Mouse (Mus musculus) lung, embryonic 16.5 days (tissue): ENCODE results near the gene Atf2. TPM values are rescaled to one million over a fixed set of nuclear protein-coding genes. Genes with fewer than 3 reads are reported as not detected.
A peak's percentile ranks its signal among the peaks of the same experiment; 100 is the strongest.
"Not testable (repeated sequence)": the region's sequence is repeated elsewhere in the genome, so short reads cannot be mapped to it uniquely, and the experiment has no call there.

Experiments used
- ATAC-seq: fragments of 200-750 bp; cut with Nextera tagmentation; 2 replicates; pipeline ENCODE4 v1.8.0; 2017; ENCODE audit warnings: low read depth, mild to moderate bottlenecking, moderate library complexity
- H3K27ac ChIP-seq: fragments of 300-500 bp; sonication (generic); 2 replicates; pipeline ENCODE4 v1.5.1; 2014; ENCODE audit warnings: mild to moderate bottlenecking, control low read depth, low read length
- H3K27me3 ChIP-seq: fragments of 300-500 bp; sonication (generic); 2 replicates; pipeline ENCODE4 v1.6.1; 2014; ENCODE audit warnings: low read depth, low read length, mixed read lengths; ENCODE audit not compliant: control insufficient read depth, insufficient read depth
- H3K36me3 ChIP-seq: fragments of 300-500 bp; sonication (generic); 2 replicates; pipeline ENCODE4 v1.6.1; 2014; ENCODE audit warnings: low read length; ENCODE audit not compliant: control insufficient read depth, insufficient read depth
- H3K4me1 ChIP-seq: fragments of 300-500 bp; sonication (generic); replicated peaks from 2 replicates; pipeline ENCODE4 v1.6.1; 2014; ENCODE audit warnings: low read length, mixed read lengths; ENCODE audit not compliant: control insufficient read depth, insufficient read depth
- H3K4me2 ChIP-seq: fragments of 300-500 bp; sonication (generic); 2 replicates; pipeline ENCODE4 v1.6.1; 2014; ENCODE audit warnings: low read depth, low read length, control low read depth
- H3K4me3 ChIP-seq: fragments of 300-500 bp; sonication (generic); 2 replicates; pipeline ENCODE4 v1.5.1; 2014; ENCODE audit warnings: mild to moderate bottlenecking, low read length, control low read depth
- H3K9ac ChIP-seq: fragments of 300-500 bp; sonication (generic); 2 replicates; pipeline ENCODE4 v1.6.1; 2014; ENCODE audit warnings: low read length, control low read depth
- H3K9me3 ChIP-seq: fragments of 300-500 bp; sonication (generic); 2 replicates; pipeline ENCODE4 v1.6.1; 2016; ENCODE audit warnings: low read length; ENCODE audit not compliant: control insufficient read depth
- WGBS: fragments of 180-500 bp; shearing (Covaris S2); extraction: QIAGEN DNeasy Blood & Tissue Kit; methylation state at CpG from one replicate; pipeline ENCODE4 v1.1.7; 2014; 5-methylcytosine and 5-hydroxymethylcytosine counted together
- polyA plus RNA-seq: library from polyadenylated mRNA; unstranded; fragments of >200 nt; fragmentation: Nextera tagmentation; extraction: Ambion mirVana; gene quantifications from 2 replicates; pipeline ENCODE4 v1.2.1, GENCODE M21; 2015

Gene Atf2
- polyA plus RNA-seq, 1 experiment from 2014 or later = 64.0 TPM

DNA sequence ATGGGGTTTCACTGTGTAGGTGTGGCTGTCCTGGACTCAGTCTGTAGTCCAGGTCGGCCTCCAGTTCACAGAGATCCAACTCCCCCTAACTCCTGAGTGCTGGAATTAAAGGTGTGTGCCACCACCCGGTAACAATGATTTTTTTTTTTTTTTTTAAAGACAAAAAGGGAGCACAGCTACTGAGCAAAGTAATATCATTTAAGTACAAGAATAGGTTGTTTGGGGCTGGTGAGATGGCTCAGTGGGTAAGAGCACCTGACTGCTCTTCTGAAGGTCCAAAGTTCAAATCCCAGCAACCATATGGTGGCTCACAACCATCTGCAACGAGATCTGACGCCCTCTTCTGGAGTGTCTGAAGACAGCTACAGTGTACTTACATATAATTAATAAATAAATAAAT is 4.5 kb upstream of the Atf2 start:
- not testable (repeated sequence) for H3K4me2 ChIP-seq, H3K4me1 ChIP-seq, H3K9me3 ChIP-seq, H3K9ac ChIP-seq, H3K27ac ChIP-seq, ATAC-seq, H3K27me3 ChIP-seq, H3K36me3 ChIP-seq, H3K4me3 ChIP-seq
- 70% methylated on average over 4 of the region's 4 CpGs for WGBS

GRCm38 (mm10) chr2:73893473-73894270 is 1.2 kb upstream of the Atf2 start:
- peak overlapping the region; percentile 76 for H3K9ac ChIP-seq
- H3K36me3 ChIP-seq = no peaks in the 10 kb centered on the region
- WGBS = 62% methylated on average over 22 of the region's 22 CpGs
- H3K4me3 ChIP-seq = peak overlapping the region; percentile 93
- peak overlapping the region; percentile 79 for H3K4me2 ChIP-seq
- peak overlapping the region; percentile 75 for H3K27ac ChIP-seq
- peaks cover 10% of the 10 kb centered on the region for H3K4me1 ChIP-seq
- H3K27me3 ChIP-seq = no peaks in the 10 kb centered on the region
- no peaks in the 10 kb centered on the region for H3K9me3 ChIP-seq
- no peak for ATAC-seq

- WGBS = under 1% methylated on average over 53 of the region's 54 CpGs
- Histone ChIP-seq H3K27ac (peak overlapping the region; percentile 68), H3K36me3 (no peaks in the 10 kb centered on the region), H3K9me3 (no peaks in the 10 kb centered on the region), H3K4me1 (peaks cover 10% of the 10 kb centered on the region), H3K4me2 (peak overlapping the region; percentile 94), H3K9ac (peak overlapping the region; percentile 97), H3K4me3 (peak overlapping the region; percentile 93), H3K27me3 (no peaks in the 10 kb centered on the region)
- ATAC-seq = peak; percentile 55
Observed at GRCm38 (mm10) chr2:73891701-73892463, 557 bp downstream of the Atf2 start.

GRCm38 (mm10) chr2:73885997-73886396 is 6.4 kb downstream of the Atf2 start:
- H3K4me1 ChIP-seq = 0 out of 2 replicates have a peak, but pooled peaks cover 2% of the 10 kb centered on the region

GRCm38 (mm10) chr2:73877891-73878290 is 14.5 kb downstream of the Atf2 start:
- H3K9me3 ChIP-seq = no peaks in the 10 kb centered on the region
- no peak overlapping the region for H3K4me2 ChIP-seq
- no peaks in the 10 kb centered on the region for H3K27me3 ChIP-seq
- ATAC-seq = no peak
- H3K36me3 ChIP-seq = no peaks in the 10 kb centered on the region; the same call in 1 of the 2 replicates
- H3K27ac ChIP-seq = no peak overlapping the region
- 82% methylated on average over 2 of the region's 2 CpGs for WGBS
- no peaks in the 10 kb centered on the region for H3K4me1 ChIP-seq
- H3K9ac ChIP-seq = no peak overlapping the region
- H3K4me3 ChIP-seq = no peak overlapping the region

More at GRCm38 (mm10) chr2:73885997-73886396, 6.4 kb downstream of the Atf2 start:
- no peak overlapping the region for H3K4me2 ChIP-seq
- WGBS = 76% methylated on average over 2 of the region's 2 CpGs
- no peak overlapping the region for H3K9ac ChIP-seq
- no peaks in the 10 kb centered on the region for H3K9me3 ChIP-seq
- H3K36me3 ChIP-seq = no peaks in the 10 kb centered on the region
- no peak for ATAC-seq
- no peak overlapping the region for H3K4me3 ChIP-seq
- no peaks in the 10 kb centered on the region for H3K27me3 ChIP-seq
- H3K27ac ChIP-seq = no peak overlapping the region

DNA sequence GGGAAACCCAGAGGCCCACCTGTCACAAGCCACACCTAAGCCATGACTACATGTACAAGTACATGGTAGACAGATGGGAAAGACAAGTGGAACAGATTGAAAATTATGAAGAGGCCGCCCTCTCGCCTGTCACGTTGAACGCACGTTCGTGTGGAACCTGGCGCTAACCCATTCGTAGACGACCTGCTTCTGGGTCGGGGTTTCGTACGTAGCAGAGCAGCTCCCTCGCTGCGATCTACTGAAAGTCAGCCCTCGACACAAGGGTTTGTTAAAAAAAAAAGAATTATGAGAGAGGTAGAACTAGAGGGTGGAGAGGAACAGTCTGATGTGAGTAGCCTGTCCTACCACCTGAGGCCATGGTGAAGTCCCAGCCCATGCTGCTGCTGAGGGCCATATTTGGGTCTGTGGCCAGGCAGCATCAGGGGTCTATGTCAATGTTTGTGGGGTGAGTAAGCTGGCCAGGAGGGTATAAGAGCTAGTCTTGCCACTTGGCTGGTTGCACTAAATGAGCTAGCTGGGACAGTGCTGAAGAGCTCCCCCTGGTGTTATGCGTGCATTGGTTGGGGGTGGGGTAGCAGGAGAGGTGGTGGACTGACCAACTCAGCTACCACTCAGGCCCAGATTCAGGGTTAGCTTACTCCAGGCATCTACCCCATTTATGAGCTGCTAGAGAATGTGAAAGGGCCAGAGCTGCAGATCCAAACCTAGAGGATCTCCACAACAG is 24.5 kb downstream of the Atf2 start:
- H3K4me2 ChIP-seq = no peak overlapping the region
- no peak overlapping the region for H3K27ac ChIP-seq
- no peaks in the 10 kb centered on the region for H3K9me3 ChIP-seq
- 72% methylated on average over 16 of the region's 16 CpGs for WGBS
- ATAC-seq = no peak
- no peaks in the 10 kb centered on the region for H3K4me1 ChIP-seq
- H3K9ac ChIP-seq = no peak overlapping the region
- H3K36me3 ChIP-seq = no peaks in the 10 kb centered on the region
- H3K4me3 ChIP-seq = no peak overlapping the region
- H3K27me3 ChIP-seq = no peaks in the 10 kb centered on the region

GRCm38 (mm10) chr2:73860046-73860624 is 32.3 kb downstream of the Atf2 start:
- no peak overlapping the region for H3K4me2 ChIP-seq
- 75% methylated on average over 4 of the region's 4 CpGs for WGBS

GRCm38 (mm10) chr2:73857352-73857751 is 35.1 kb downstream of the Atf2 start:
- H3K36me3 ChIP-seq = no peaks in the 10 kb centered on the region
- ATAC-seq = no peak
- H3K27ac ChIP-seq = no peak overlapping the region

More at GRCm38 (mm10) chr2:73860046-73860624, 32.3 kb downstream of the Atf2 start:
- Histone ChIP-seq H3K4me3 (no peak overlapping the region), H3K9ac (no peak overlapping the region), H3K27ac (no peak overlapping the region), H3K9me3 (no peaks in the 10 kb centered on the region), H3K4me1 (no peaks in the 10 kb centered on the region), H3K36me3 (no peaks in the 10 kb centered on the region), H3K27me3 (no peaks in the 10 kb centered on the region)
- no peak for ATAC-seq

More at GRCm38 (mm10) chr2:73857352-73857751, 35.1 kb downstream of the Atf2 start:
- H3K4me2 ChIP-seq = no peak overlapping the region
- no peak overlapping the region for H3K9ac ChIP-seq
- no peaks in the 10 kb centered on the region for H3K9me3 ChIP-seq
- no peaks in the 10 kb centered on the region for H3K4me1 ChIP-seq
- H3K4me3 ChIP-seq = no peak overlapping the region
- no peaks in the 10 kb centered on the region for H3K27me3 ChIP-seq
